Mouse (Mus musculus) kidney, adult 2 months (tissue): Measurements from ENCODE around the gene Ttc26. TPM values are rescaled to one million over a fixed set of nuclear protein-coding genes. Genes with fewer than 3 reads are reported as not detected.
A peak's percentile ranks its signal among the peaks of the same experiment; 100 is the strongest.
"Not testable (repeated sequence)": the region's sequence is repeated elsewhere in the genome, so short reads cannot be mapped to it uniquely, and the experiment has no call there.

ENCODE experiments used
- DNase-seq: peaks from one replicate; pipeline ENCODE4 v3.0.0; 2021
- H3K27ac ChIP-seq: fragments of 200-500 bp; 2 replicates; pipeline ENCODE4 v1.5.1; 2012; ENCODE audit warnings: low read depth, low read length, control low read depth, inconsistent platforms; ENCODE audit not compliant: insufficient read depth
- H3K27me3 ChIP-seq: fragments of 200-500 bp; replicated peaks from 2 replicates; pipeline ENCODE4 v1.6.1; 2012; ENCODE audit warnings: mild to moderate bottlenecking, moderate library complexity, low read length, inconsistent platforms; ENCODE audit not compliant: control insufficient read depth, insufficient read depth
- H3K36me3 ChIP-seq: fragments of 200-500 bp; 2 replicates; pipeline ENCODE4 v1.6.1; 2012; ENCODE audit warnings: mild to moderate bottlenecking, moderate library complexity, low read length, inconsistent platforms; ENCODE audit not compliant: control insufficient read depth, insufficient read depth
- H3K4me1 ChIP-seq: fragments of 200-500 bp; 2 replicates; pipeline ENCODE4 v1.6.1; 2011; ENCODE audit warnings: low read length; ENCODE audit not compliant: control insufficient read depth, insufficient read depth
- H3K4me3 ChIP-seq: fragments of 200-500 bp; 2 replicates; pipeline ENCODE4 v1.5.1; 2011; ENCODE audit warnings: mild to moderate bottlenecking, low read depth, low read length, control low read depth; ENCODE audit not compliant: insufficient read depth
- CTCF ChIP-seq: fragments of 200-500 bp; conservative IDR thresholded peaks from 2 replicates; pipeline ENCODE4 v1.5.1; 2011; ENCODE audit warnings: low read depth, mild to moderate bottlenecking, control low read depth, low read length, moderate library complexity, mixed read lengths; ENCODE audit not compliant: insufficient read depth, insufficient read length
- POLR2A ChIP-seq: fragments of 200-500 bp; IDR thresholded peaks from one replicate; pipeline ENCODE4 v1.6.1; 2011; ENCODE audit warnings: low read depth, low read length, control low read depth
- WGBS: fragments of 180-500 bp; shearing (Covaris S2); methylation state at CpG from one replicate; pipeline ENCODE4 v1.1.7; 2018; 5-methylcytosine and 5-hydroxymethylcytosine counted together
- polyA plus RNA-seq: library from polyadenylated mRNA; depleted of rRNA; stranded (reverse); fragments of >200 nt; gene quantifications from 2 replicates; pipeline ENCODE4 v1.2.3, GENCODE M21; 2012

The Ttc26 gene
- polyA plus RNA-seq, 1 experiment = 2.4 TPM

- Histone ChIP-seq H3K4me1 (no peaks in the 10 kb centered on the region), H3K4me3 (no peak overlapping the region), H3K27ac (no peak overlapping the region), H3K27me3 (no peaks in the 10 kb centered on the region), H3K36me3 (no peaks in the 10 kb centered on the region)
- DNase-seq = no peak
- no peak for TF ChIP-seq CTCF
- no peak for TF ChIP-seq POLR2A
- 73% methylated on average over 4 of the region's 4 CpGs for WGBS
These were observed 17.9 kb upstream of the Ttc26 start for GRCm38 (mm10) chr6:38363370-38363769.

- DNase-seq = no peak
- Histone ChIP-seq H3K4me3 (no peak overlapping the region), H3K36me3 (no peaks in the 10 kb centered on the region), H3K27ac (no peak overlapping the region), H3K4me1 (no peaks in the 10 kb centered on the region), H3K27me3 (no peaks in the 10 kb centered on the region)
- no peak for TF ChIP-seq POLR2A
- no peak for TF ChIP-seq CTCF
These were observed 17.1 kb upstream of the Ttc26 start for GRCm38 (mm10) chr6:38364121-38364520.

DNA sequence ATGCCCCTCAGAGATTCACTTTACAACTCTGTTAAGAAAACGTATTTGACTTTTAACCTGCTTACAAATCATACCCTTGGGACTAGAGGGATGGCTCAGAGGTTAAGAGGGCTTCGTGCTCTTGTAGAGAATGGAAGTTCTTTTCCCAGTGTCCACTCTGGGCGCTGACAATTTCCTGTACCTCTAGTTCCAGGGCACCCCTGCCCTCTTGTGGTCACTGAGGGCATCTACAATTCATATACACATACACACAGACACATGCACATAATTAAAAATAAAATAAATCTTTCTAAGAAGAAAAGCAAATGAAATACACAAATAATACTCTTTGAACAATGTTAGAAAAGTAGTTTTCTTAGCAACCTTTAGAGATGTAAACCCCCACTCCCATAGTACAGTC is 11.3 kb upstream of the Ttc26 start:
- WGBS = 77% methylated on average over 3 of the region's 3 CpGs
- H3K36me3 ChIP-seq = no peaks in the 10 kb centered on the region
- no peak for TF ChIP-seq POLR2A
- no peak for TF ChIP-seq CTCF
- no peak overlapping the region for H3K4me3 ChIP-seq
- no peaks in the 10 kb centered on the region for H3K4me1 ChIP-seq
- H3K27ac ChIP-seq = no peak overlapping the region
- no peak for DNase-seq
- H3K27me3 ChIP-seq = no peaks in the 10 kb centered on the region; the same call in 1 of the 2 replicates

DNA sequence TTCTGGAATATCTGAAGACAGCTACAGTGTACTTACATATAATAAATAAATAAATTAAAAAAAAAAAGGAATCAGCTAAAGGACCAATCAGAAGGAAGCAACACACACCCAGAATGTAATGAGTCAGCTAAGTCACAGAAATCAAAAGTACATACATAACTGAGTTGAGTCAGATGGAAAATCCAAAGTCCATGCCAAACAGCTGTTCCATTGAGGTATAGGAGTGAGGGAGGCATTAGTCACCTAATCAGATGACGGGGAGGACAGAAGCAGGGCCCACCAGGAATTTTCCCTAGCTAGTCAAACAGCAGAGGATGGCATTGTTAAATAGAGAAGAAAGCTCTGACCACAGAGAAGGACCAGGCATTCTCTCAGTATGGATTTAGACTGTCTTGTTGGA is 7.0 kb upstream of the Ttc26 start:
- H3K4me1 ChIP-seq = no peaks in the 10 kb centered on the region
- TF ChIP-seq CTCF (no peak), POLR2A (no peak)
- no peak for DNase-seq
- H3K27ac ChIP-seq = no peak overlapping the region
- WGBS = 63% methylated on average over 1 of the region's 1 CpGs
- H3K4me3 ChIP-seq = no peak overlapping the region
- no peaks in the 10 kb centered on the region for H3K36me3 ChIP-seq
- no peaks in the 10 kb centered on the region; the same call in 1 of the 2 replicates for H3K27me3 ChIP-seq

DNA sequence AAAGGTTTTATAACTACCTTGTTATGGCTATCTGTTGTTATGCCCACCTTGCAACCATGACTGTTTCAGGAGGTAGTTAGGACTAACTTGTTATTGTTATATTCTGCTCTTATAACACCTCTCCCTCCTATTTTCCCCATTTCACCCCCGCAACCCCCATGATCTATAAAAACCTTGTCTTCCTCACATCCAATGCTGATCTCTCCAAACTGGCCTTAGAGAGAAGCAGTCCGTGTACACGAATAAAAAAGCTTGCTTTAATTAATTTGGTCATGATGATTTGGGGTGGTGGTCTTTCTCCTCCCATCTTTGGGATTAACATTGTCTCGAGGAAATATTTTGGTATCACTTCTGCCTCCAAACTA is 523 bp upstream of the Ttc26 start:
- Histone ChIP-seq H3K36me3 (no peaks in the 10 kb centered on the region), H3K4me3 (peak overlapping the region; percentile 67), H3K4me1 (no peaks in the 10 kb centered on the region), H3K27ac (peak overlapping the region; percentile 49; the same call in 1 of the 2 replicates), H3K27me3 (no peaks in the 10 kb centered on the region)
- no peak for TF ChIP-seq POLR2A
- TF ChIP-seq CTCF = no peak
- WGBS = 2% methylated on average over 4 of the region's 4 CpGs
- DNase-seq = no peak

GRCm38 (mm10) chr6:38389671-38390070 is 8.4 kb downstream of the Ttc26 start:
- no peak overlapping the region for H3K4me3 ChIP-seq
- TF ChIP-seq CTCF (peak; percentile 64), POLR2A (no peak)
- no peaks in the 10 kb centered on the region for H3K4me1 ChIP-seq
- 77% methylated on average over 3 of the region's 3 CpGs for WGBS
- H3K36me3 ChIP-seq = no peaks in the 10 kb centered on the region
- no peak overlapping the region for H3K27ac ChIP-seq
- peak; percentile 68 for DNase-seq
- H3K27me3 ChIP-seq = no peaks in the 10 kb centered on the region

- H3K4me1 ChIP-seq, H3K27me3 ChIP-seq, H3K4me3 ChIP-seq, H3K36me3 ChIP-seq, H3K27ac ChIP-seq, DNase-seq: not testable (repeated sequence)
- WGBS = 82% methylated on average over 5 of the region's 5 CpGs
These were observed 51.2 kb downstream of the Ttc26 start for GRCm38 (mm10) chr6:38432457-38432856.

DNA sequence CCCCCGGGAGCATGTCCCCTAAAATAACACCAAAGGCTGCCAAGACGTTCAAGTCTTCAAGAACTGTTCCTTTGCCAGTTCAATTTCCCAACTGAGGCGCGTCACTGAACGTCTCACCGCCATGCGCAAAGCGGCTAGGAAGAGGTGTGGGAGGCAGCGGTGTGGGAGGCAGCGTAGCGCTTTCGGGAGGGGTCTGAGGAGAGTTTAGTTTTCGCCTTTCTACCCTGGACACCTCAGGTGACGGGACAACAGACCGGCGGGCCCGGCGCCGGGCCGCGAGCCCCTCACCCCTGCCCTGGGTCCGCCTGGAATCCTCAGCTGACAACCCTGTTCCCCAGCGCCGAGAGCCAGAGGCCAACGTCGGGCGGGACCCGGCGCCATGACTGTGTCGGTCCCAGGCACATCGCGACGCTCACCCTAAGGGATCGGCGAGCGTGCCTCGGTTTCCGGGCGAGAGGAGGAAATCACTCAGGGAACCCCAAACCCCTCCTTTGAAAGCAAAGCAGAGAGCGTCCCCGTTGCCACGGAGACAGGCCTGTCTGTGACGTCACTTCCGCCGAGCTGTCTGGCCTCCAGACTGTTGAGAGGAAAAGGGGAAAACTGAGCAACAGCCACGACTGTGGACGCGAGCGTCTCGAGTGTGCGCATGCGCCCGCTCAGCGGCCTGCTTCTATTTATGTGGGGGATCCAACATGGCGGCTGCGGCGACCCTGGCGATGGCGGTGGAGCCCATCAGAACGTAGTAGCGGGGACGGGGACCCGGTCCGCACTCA is 52.2 kb downstream of the Ttc26 start, which contains the start of gene Ubn2:
TSS of gene Ubn2 (plus strand) at position 690 of the 773 bp plus-strand sequence.
- under 1% methylated on average over 64 of the region's 64 CpGs for WGBS
- Histone ChIP-seq H3K27me3 (no peaks in the 10 kb centered on the region), H3K4me3 (peak within 1 kb of the TSS; percentile 89), H3K27ac (peak within 1 kb of the TSS; percentile 98), H3K4me1 (no peaks in the 10 kb centered on the region; the same call in 1 of the 2 replicates), H3K36me3 (no peaks in the 10 kb centered on the region)
- TF ChIP-seq POLR2A (peak; percentile 66), CTCF (no peak)
- peak; percentile 99 for DNase-seq
